22 mouse cellular contexts compared by ENCODE assay signal in the genomic region with DNA sequence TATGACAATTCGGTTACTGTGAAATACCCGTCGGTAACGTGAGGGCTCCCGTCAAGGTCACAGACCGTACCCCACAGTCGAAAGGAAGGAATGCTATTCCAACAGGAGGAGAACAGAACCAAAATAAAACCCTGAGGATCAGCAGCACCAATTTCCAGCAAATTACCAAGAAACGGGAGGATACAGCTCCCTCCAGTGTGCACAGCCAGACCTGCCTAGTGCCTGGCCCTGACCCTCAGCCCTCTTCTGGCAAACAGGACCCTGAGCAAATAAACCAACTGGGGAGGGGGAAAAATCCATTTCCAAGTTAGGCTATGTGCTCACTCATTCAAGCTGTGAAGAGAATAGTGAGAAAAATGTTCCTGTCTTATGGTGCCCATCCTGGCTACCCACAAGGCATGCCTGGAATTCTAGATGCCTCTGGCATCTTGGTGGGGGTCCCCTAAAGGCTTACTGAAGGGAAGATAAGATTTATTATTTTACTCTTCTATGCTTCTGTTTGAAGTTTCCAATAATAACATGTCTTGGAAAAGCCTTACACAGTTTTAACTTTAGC. TPM values are rescaled to one million over a fixed set of nuclear protein-coding genes. Genes with fewer than 3 reads are reported as not detected.
DNase-seq lines count a peak whose midpoint lies in the region; ATAC-seq lines count a peak whose summit lies in the region.
"Had no signal": no experiment of that assay in that cellular context is flagged by ENCODE, and none has a peak within 500 bp of the region (broad histone marks: within the 10 kb centered on the region; RNA-seq: fewer than 3 reads in every experiment).

No protein-coding gene starts in this region.

- no peaks in the 10 kb centered on the region for H3K36me3 ChIP-seq in limb, embryonic 12.5 days
- H3K36me3 ChIP-seq in limb, embryonic 10.5 days: no peaks in the 10 kb centered on the region
- H3K36me3 ChIP-seq in limb, embryonic 13.5 days: no peaks in the 10 kb centered on the region
- H3K36me3 ChIP-seq: forebrain, embryonic 12.5 days; hindbrain, embryonic 12.5 days; lung, embryonic 15.5 days; midbrain, embryonic 13.5 days; neural tube, embryonic 15.5 days had no signal

- WGBS in limb, embryonic 12.5 days: 62% methylated on average over 8 of the region's 8 CpGs
- 86% methylated on average over 8 of the region's 8 CpGs for WGBS in limb, embryonic 10.5 days
- WGBS in limb, embryonic 13.5 days: 61% methylated on average over 8 of the region's 8 CpGs

- no peak overlapping the region for H3K9ac ChIP-seq in limb, embryonic 12.5 days (replicated peaks)
- no peak overlapping the region for H3K9ac ChIP-seq in limb, embryonic 13.5 days
- H3K9ac ChIP-seq: forebrain, embryonic 12.5 days; hindbrain, embryonic 12.5 days; lung, embryonic 15.5 days; midbrain, embryonic 13.5 days; neural tube, embryonic 15.5 days had no signal

- H3K27ac ChIP-seq in limb, embryonic 12.5 days: peak overlapping the region; percentile 76
- no peak overlapping the region for H3K27ac ChIP-seq in limb, embryonic 10.5 days
- peak overlapping the region; percentile 59; the same call in 1 of the 2 replicates for H3K27ac ChIP-seq in limb, embryonic 13.5 days
- H3K27ac ChIP-seq: forebrain, embryonic 12.5 days; hindbrain, embryonic 12.5 days; lung, embryonic 15.5 days; midbrain, embryonic 13.5 days; neural tube, embryonic 15.5 days had no signal

- H3K4me1 ChIP-seq in limb, embryonic 12.5 days (replicated peaks): peaks cover 14% of the 10 kb centered on the region
- no peaks in the 10 kb centered on the region for H3K4me1 ChIP-seq in limb, embryonic 10.5 days
- H3K4me1 ChIP-seq in limb, embryonic 13.5 days: peaks cover 15% of the 10 kb centered on the region
- H3K4me1 ChIP-seq: hindbrain, embryonic 12.5 days; lung, embryonic 15.5 days; neural tube, embryonic 15.5 days had no signal

- no peaks in the 10 kb centered on the region; the same call in 1 of the 2 replicates for H3K9me3 ChIP-seq in limb, embryonic 12.5 days
- H3K9me3 ChIP-seq in limb, embryonic 10.5 days (replicated peaks): no peaks in the 10 kb centered on the region
- no peaks in the 10 kb centered on the region for H3K9me3 ChIP-seq in limb, embryonic 13.5 days
- H3K9me3 ChIP-seq: forebrain, embryonic 12.5 days; hindbrain, embryonic 12.5 days; lung, embryonic 15.5 days; midbrain, embryonic 13.5 days had no signal

- peak overlapping the region; percentile 15; the same call in 1 of the 2 replicates for H3K4me2 ChIP-seq in limb, embryonic 12.5 days
- H3K4me2 ChIP-seq in limb, embryonic 13.5 days (replicated peaks): peak overlapping the region; percentile 35; the same call in 1 of the 2 replicates
- H3K4me2 ChIP-seq: forebrain, embryonic 12.5 days; hindbrain, embryonic 12.5 days; lung, embryonic 15.5 days; midbrain, embryonic 13.5 days; neural tube, embryonic 15.5 days had no signal

- no peak for ATAC-seq in limb, embryonic 12.5 days (ENCODE audit: insufficient number of reproducible peaks, insufficient read depth, low FRiP score, low TSS enrichment, low read depth)
- no peak for ATAC-seq in limb, embryonic 13.5 days (ENCODE audit: low FRiP score, low read depth)
- ATAC-seq: midbrain, embryonic 13.5 days had no signal

- H3K4me3 ChIP-seq in limb, embryonic 12.5 days (replicated peaks): no peak overlapping the region
- H3K4me3 ChIP-seq in limb, embryonic 10.5 days: no peak overlapping the region
- no peak overlapping the region for H3K4me3 ChIP-seq in limb, embryonic 13.5 days
- H3K4me3 ChIP-seq: forebrain, embryonic 12.5 days; hindbrain, embryonic 12.5 days; lung, embryonic 15.5 days; midbrain, embryonic 13.5 days; neural tube, embryonic 15.5 days had no signal

- DNase-seq in kidney, adult 18-20 months: peak; percentile 40
- DNase-seq in kidney, adult 8-10 months: no peak
- no peak for DNase-seq in limb, embryonic 10.5 days (ENCODE audit: low spot score)
- peak; percentile 72 for DNase-seq in Muller cell, postnatal 12 days (ENCODE audit: inconsistent ontology term)
- DNase-seq in spleen, postnatal 10 days (ENCODE audit: low spot score in 2 of 2): no peak
- no peak for DNase-seq in ovary, postnatal 10 days (ENCODE audit: low spot score)
- DNase-seq: adrenal gland, adult 8-10 months; B cell, adult 2 months; cerebellum, adult 8-10 months; gastrocnemius, postnatal 25 days; heart, postnatal 14 days; layer of hippocampus, postnatal 36 days; right cerebral cortex, postnatal 14 days; spleen, adult 18-20 months; thymus, postnatal 4 days had no signal

- no peaks in the 10 kb centered on the region for H3K27me3 ChIP-seq in limb, embryonic 12.5 days
- H3K27me3 ChIP-seq in limb, embryonic 10.5 days (ENCODE audit: low read depth, poor library complexity, severe bottlenecking): no peaks in the 10 kb centered on the region; the same call in 1 of the 2 replicates
- no peaks in the 10 kb centered on the region for H3K27me3 ChIP-seq in limb, embryonic 13.5 days
- H3K27me3 ChIP-seq: forebrain, embryonic 12.5 days; hindbrain, embryonic 12.5 days; lung, embryonic 15.5 days; midbrain, embryonic 13.5 days; neural tube, embryonic 15.5 days had no signal

RNA-seq across cellular contexts. Expression of a gene that starts 16.2 kb away (rescaled TPM):
- 103 and 105 TPM in 2 replicates for polyA plus RNA-seq in limb, embryonic 12.5 days (2016; fragmentation: Nextera tagmentation; extraction: Ambion mirVana)
- 81.8 and 98.6 TPM in 2 replicates for polyA plus RNA-seq in limb, embryonic 10.5 days (2016; fragmentation: Nextera tagmentation; extraction: Ambion mirVana)
- 89.6 and 95.0 TPM in 2 replicates for polyA plus RNA-seq in limb, embryonic 13.5 days (2015; fragmentation: Nextera tagmentation; extraction: Ambion mirVana)

RNA-seq across cellular contexts. Expression of a gene that starts 57.0 kb away (rescaled TPM):
- 3.4 and 4.8 TPM in 2 replicates for polyA plus RNA-seq in limb, embryonic 12.5 days (2016; fragmentation: Nextera tagmentation; extraction: Ambion mirVana)
- 0.77 and 0.79 TPM in 2 replicates for polyA plus RNA-seq in limb, embryonic 10.5 days (2016; fragmentation: Nextera tagmentation; extraction: Ambion mirVana)
- polyA plus RNA-seq in limb, embryonic 13.5 days (2015; fragmentation: Nextera tagmentation; extraction: Ambion mirVana): 2.7 and 3.5 TPM in 2 replicates

Comparison
In these comparisons a context has a peak if more than half of its experiments do, and no peak if none do; other contexts are left out.
1. DNase-seq: peak in kidney, adult 18-20 months (single experiment) and Muller cell, postnatal 12 days (single experiment); none in kidney, adult 8-10 months (0 of 2), limb, embryonic 10.5 days (single experiment), spleen, postnatal 10 days (0 of 2) and ovary, postnatal 10 days (single experiment).